Comparison of ENCODE assay signal across 11 mouse cellular contexts in the genomic region with DNA sequence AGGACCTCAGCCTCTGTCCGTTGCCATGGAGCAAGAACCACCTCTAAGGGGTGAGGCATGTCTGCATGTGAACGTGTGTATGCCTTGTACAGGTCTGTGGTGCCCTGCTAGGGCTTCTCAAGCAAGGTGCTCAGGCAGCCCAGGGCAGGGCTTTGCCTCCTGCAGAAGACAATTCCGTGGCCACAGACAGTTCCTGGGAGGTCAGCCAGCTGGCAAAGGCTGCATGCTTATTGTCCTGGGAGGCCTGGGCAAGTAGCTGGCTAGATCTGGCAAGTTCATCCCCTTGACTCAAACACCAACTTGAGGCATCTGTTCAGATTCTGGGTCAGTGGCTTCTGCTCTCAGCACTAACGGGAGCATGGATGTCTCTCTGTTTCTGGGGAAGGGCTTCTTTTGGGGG. TPM values are rescaled to one million over a fixed set of nuclear protein-coding genes. Genes with fewer than 3 reads are reported as not detected.
DNase-seq lines count a peak whose midpoint lies in the region; ATAC-seq lines count a peak whose summit lies in the region.
"Had no signal": no experiment of that assay in that cellular context is flagged by ENCODE, and none has a peak within 500 bp of the region (broad histone marks: within the 10 kb centered on the region; RNA-seq: fewer than 3 reads in every experiment).

No protein-coding gene starts in this region.

- ATAC-seq in liver, embryonic 11.5 days (replicated peaks; ENCODE audit: low FRiP score) = no peak
- ATAC-seq: intestine, postnatal 0 days had no signal

- no peak overlapping the region for H3K4me3 ChIP-seq in liver, embryonic 11.5 days (ENCODE audit: low read depth, low read length)
- H3K4me3 ChIP-seq: liver, embryonic 13.5 days; midbrain, embryonic 12.5 days had no signal

- H3K4me1 ChIP-seq in liver, embryonic 11.5 days (replicated peaks; ENCODE audit: control insufficient read depth, insufficient read depth, low read length) = no peaks in the 10 kb centered on the region

- H3K27ac ChIP-seq in liver, embryonic 11.5 days (ENCODE audit: low read depth, low read length) = no peak overlapping the region
- H3K27ac ChIP-seq: liver, embryonic 13.5 days; midbrain, embryonic 12.5 days had no signal

- no peak overlapping the region for H3K4me2 ChIP-seq in liver, embryonic 11.5 days
- H3K4me2 ChIP-seq: liver, embryonic 13.5 days; midbrain, embryonic 12.5 days had no signal

- no peak overlapping the region for H3K9ac ChIP-seq in liver, embryonic 11.5 days (ENCODE audit: low read depth, low read length)
- H3K9ac ChIP-seq: liver, embryonic 13.5 days; midbrain, embryonic 12.5 days had no signal

- H3K9me3 ChIP-seq in liver, embryonic 11.5 days (ENCODE audit: control insufficient read depth, low read length) = no peaks in the 10 kb centered on the region
- H3K9me3 ChIP-seq: liver, embryonic 13.5 days; midbrain, embryonic 12.5 days had no signal

- H3K27me3 ChIP-seq in liver, embryonic 11.5 days (replicated peaks; ENCODE audit: control insufficient read depth, insufficient read depth, low read length) = no peaks in the 10 kb centered on the region
- H3K27me3 ChIP-seq: liver, embryonic 13.5 days; midbrain, embryonic 12.5 days had no signal

- 70% methylated on average over 4 of the region's 4 CpGs for WGBS in liver, embryonic 11.5 days

- DNase-seq in gastrocnemius, adult 18-20 months (ENCODE audit: low spot score) = peak; percentile 51
- no peak for DNase-seq in gastrocnemius, postnatal 25 days
- DNase-seq in lung, postnatal 36 days = peak; percentile 44
- DNase-seq in lung, adult 18-20 months = no peak
- peak; percentile 87 for DNase-seq in cerebellum, adult 8-10 months
- DNase-seq in kidney, adult 8-10 months = peak; percentile 83 to 90
- no peak for DNase-seq in liver, embryonic 11.5 days (ENCODE audit: low spot score)
- DNase-seq in layer of hippocampus, postnatal 36 days = no peak
- DNase-seq: liver, embryonic 13.5 days had no signal

- peaks cover 5% of the 10 kb centered on the region; the same call in 1 of the 2 replicates for H3K36me3 ChIP-seq in liver, embryonic 11.5 days (ENCODE audit: control insufficient read depth, insufficient read depth, low read length)

RNA-seq across cellular contexts. Expression of gene Dnmt3a, which starts 35.3 kb away (rescaled TPM):
- total RNA-seq in gastrocnemius, adult 18-20 months (2021) = 10 to 100 TPM; 54.6 to 62.0 TPM
- 100 to 1,000 TPM; 107 to 110 TPM for total RNA-seq in gastrocnemius, postnatal 25 days (2021)
- 73.2 and 73.3 TPM in 2 replicates for polyA plus RNA-seq in liver, embryonic 11.5 days (2014; fragmentation: Nextera tagmentation; extraction: Ambion mirVana)
- total RNA-seq in layer of hippocampus, postnatal 36 days (2021) = 10 to 100 TPM; 75.4 to 79.8 TPM

Comparison
In these comparisons a context has a peak if more than half of its experiments do, and no peak if none do; other contexts are left out.
1. DNase-seq: peak in gastrocnemius, adult 18-20 months (single experiment), lung, postnatal 36 days (single experiment), cerebellum, adult 8-10 months (single experiment) and kidney, adult 8-10 months (2 of 2); none in gastrocnemius, postnatal 25 days (single experiment), lung, adult 18-20 months (0 of 2), liver, embryonic 11.5 days (single experiment) and layer of hippocampus, postnatal 36 days (0 of 2).